Mouse (Mus musculus): ENCODE measurements around the gene Vmn2r107.

Gene Vmn2r107

DNA sequence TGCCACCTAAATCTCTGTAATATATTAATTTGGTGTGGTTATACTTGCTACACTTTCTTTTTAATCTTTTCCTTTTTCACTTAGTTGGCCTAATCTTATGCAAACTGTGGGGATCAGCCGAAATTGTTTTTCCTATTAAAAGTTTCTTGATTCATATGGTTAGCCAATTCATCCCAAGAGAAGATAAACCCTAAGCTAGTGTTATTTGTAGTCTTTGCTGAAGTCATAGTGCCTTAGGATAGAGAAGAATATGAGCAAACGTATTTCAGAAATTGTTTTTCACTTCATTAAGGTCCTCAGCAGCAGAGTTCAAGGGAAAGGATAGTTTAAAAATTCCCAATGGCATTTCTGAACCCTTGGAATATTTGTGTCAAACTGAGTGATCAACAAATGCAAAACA is at the start of gene Vmn2r107:
Gene Vmn2r107 (plus strand): TSS at position 301 of the 400 bp plus-strand sequence.
- DNase-seq (ENCODE audit: low spot score), result no peak

DNA sequence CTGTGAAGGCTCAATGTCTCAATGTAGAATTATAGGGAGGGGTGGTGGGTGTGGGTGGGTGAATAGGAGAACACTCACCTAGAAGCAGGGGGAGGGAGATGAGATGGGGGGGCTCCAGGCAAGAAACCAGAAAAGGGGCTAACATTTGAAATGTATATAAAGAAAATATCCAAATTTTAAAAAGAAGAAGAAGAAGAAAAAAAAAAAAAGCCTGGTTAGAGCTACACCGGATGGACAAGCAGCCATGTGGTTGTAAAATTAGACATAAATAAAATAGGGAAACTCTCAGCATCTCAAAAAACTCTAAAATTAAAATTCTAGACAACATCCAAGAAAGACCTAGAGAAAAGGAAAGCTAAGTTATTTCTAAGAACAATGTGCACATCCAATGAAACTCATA is 39.3 kb upstream of the Vmn2r107 start:
- no peak for DNase-seq (ENCODE audit: low spot score)

DNA sequence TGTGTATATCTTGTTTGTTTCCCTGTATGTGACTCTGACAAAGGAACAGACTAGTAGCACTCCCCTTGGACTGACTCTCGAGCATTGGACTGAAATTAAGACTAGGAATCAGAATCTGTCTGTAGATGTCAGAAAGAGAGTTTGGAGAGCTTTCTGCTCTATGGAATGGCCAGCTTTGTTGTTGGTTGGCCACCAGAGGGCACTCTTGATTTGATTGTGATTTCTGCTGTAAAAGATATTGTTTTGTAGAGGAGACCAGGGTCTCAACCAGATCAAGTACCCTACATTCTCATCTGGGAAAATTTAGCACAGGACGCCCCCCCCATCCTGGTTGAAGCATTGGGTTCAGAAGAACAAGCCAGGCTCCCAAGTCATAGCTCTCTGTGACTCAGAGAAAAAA is 54.1 kb downstream of the Vmn2r107 start:
- no peak for DNase-seq (ENCODE audit: low spot score)

DNA sequence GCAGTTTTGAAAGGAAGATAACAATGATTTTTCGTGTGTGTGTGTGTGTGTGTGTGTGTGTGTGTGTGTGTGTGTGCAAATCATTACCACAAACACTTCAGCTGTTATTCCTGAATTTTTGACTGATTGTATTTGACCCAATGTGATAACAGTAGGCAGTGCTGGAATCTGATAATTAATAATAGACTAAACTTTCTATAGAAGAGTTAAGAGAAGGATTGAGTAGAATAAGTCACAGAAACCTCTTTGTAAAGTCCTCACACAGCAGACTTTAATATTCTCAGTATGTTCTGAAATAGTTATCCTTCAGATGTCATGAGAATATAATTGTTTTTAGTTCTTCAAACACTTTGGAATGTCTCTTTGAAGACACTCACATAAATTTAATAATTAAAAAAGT is 68.8 kb downstream of the Vmn2r107 start, which contains the start of gene Vmn1r224:
Gene Vmn1r224 (plus strand): TSS at position 301 of the 400 bp plus-strand sequence.
- no peak for DNase-seq (ENCODE audit: low spot score)

All from testis, postnatal 10 days (tissue).